ENCODE assay signal across 8 mouse cellular contexts in genomic region chr9:65200606-65201005, GRCm38 (mm10). TPM values are rescaled to one million over a fixed set of nuclear protein-coding genes. Genes with fewer than 3 reads are reported as not detected.
DNase-seq lines count a peak whose midpoint lies in the region; ATAC-seq and TF ChIP-seq lines count a peak whose summit lies in the region.

No protein-coding gene starts in this region.

- H3K4me2 ChIP-seq in liver, embryonic 14.5 days (ENCODE audit: low read depth), result no peak overlapping the region

- no peak overlapping the region for H3K27ac ChIP-seq in heart, embryonic 10.5 days
- H3K27ac ChIP-seq in MEL (ENCODE audit: control insufficient read depth, low read depth, low read length), result no peak overlapping the region
- peak overlapping the region; percentile 85 for H3K27ac ChIP-seq in liver, embryonic 14.5 days

- H3K9ac ChIP-seq in MEL (ENCODE audit: control insufficient read depth, low read depth, low read length, poor library complexity, severe bottlenecking), result no peak overlapping the region
- H3K9ac ChIP-seq in liver, embryonic 14.5 days (replicated peaks), result peak overlapping the region; percentile 53

- no peak overlapping the region for H3K4me3 ChIP-seq in heart, embryonic 10.5 days
- no peak overlapping the region for H3K4me3 ChIP-seq in MEL (ENCODE audit: control insufficient read depth in 1 of 2, insufficient read depth in 1 of 2, low read depth in 2 of 2, low read length in 2 of 2)
- H3K4me3 ChIP-seq in liver, embryonic 14.5 days (ENCODE audit: insufficient read depth in 1 of 2, low read depth in 2 of 2, low read length in 2 of 2), result no peak overlapping the region

- no peak for TF ChIP-seq POLR2A in MEL (IDR thresholded peaks at IDR 0.05; ENCODE audit: control insufficient read depth in 1 of 2, insufficient read depth in 1 of 2, low read depth in 1 of 2, low read length in 2 of 2, poor library complexity in 1 of 2)

- WGBS in heart, embryonic 10.5 days, result 91% methylated on average over 1 of the region's 1 CpGs
- WGBS in liver, embryonic 14.5 days (ENCODE audit: insufficient replicate concordance), result 52% methylated on average over 1 of the region's 1 CpGs

- no peak for TF ChIP-seq RAD21 in MEL (IDR thresholded peaks at IDR 0.05; ENCODE audit: low read depth, low read length)

- H3K4me1 ChIP-seq in heart, embryonic 10.5 days, result peaks cover 12% of the 10 kb centered on the region
- peaks cover 0 to 29% of the 10 kb centered on the region in 2 experiments; a peak in 2 of 4 replicates for H3K4me1 ChIP-seq in MEL (ENCODE audit: control insufficient read depth in 1 of 2, insufficient read depth in 2 of 2, low read length in 2 of 2)
- peaks cover 28 to 44% of the 10 kb centered on the region in 2 experiments for H3K4me1 ChIP-seq in liver, embryonic 14.5 days (replicated peaks; ENCODE audit: control insufficient read depth in 2 of 2, insufficient read depth in 2 of 2, low read length in 1 of 2)

- no peak for TF ChIP-seq EP300 in MEL (IDR thresholded peaks at IDR 0.05; ENCODE audit: low read depth in 1 of 2, low read length in 2 of 2)
- TF ChIP-seq EP300 in liver, embryonic 14.5 days (IDR thresholded peaks at IDR 0.05; ENCODE audit: low read depth), result no peak

- DNase-seq in heart, adult 18-20 months, result peak; percentile 71 to 84
- DNase-seq in heart, embryonic 10.5 days (ENCODE audit: low spot score), result no peak
- DNase-seq in MEL (ENCODE audit: low read depth, low spot score), result peak; percentile 75
- peak; percentile 43 to 65 for DNase-seq in gastrocnemius, adult 8-10 months (ENCODE audit: low spot score in 2 of 2)
- no peak for DNase-seq in liver, embryonic 14.5 days (ENCODE audit: low read depth in 3 of 3, low spot score in 3 of 3)
- no peak for DNase-seq in ovary, postnatal 36 days (ENCODE audit: low spot score)
- no peak for DNase-seq in left cerebral cortex, adult 9 months (ENCODE audit: low spot score in 2 of 2)
- no peak for DNase-seq in kidney, adult 8-10 months

- H3K9me3 ChIP-seq in heart, embryonic 10.5 days, result no peaks in the 10 kb centered on the region
- no peaks in the 10 kb centered on the region for H3K9me3 ChIP-seq in MEL (replicated peaks; ENCODE audit: insufficient read depth, low read length)
- no peaks in the 10 kb centered on the region for H3K9me3 ChIP-seq in liver, embryonic 14.5 days (ENCODE audit: control insufficient read depth, low read length)

- ATAC-seq in liver, embryonic 14.5 days (ENCODE audit: insufficient read depth), result no peak

- H3K36me3 ChIP-seq in heart, embryonic 10.5 days, result no peaks in the 10 kb centered on the region
- peaks cover 0 to 18% of the 10 kb centered on the region in 2 experiments; a peak in 2 of 4 replicates for H3K36me3 ChIP-seq in MEL (ENCODE audit: control insufficient read depth in 1 of 2, insufficient read depth in 2 of 2, low read length in 2 of 2)
- no peaks in the 10 kb centered on the region for H3K36me3 ChIP-seq in liver, embryonic 14.5 days (replicated peaks; ENCODE audit: control insufficient read depth, insufficient read depth, low read depth)

- no peaks in the 10 kb centered on the region for H3K27me3 ChIP-seq in heart, embryonic 10.5 days (ENCODE audit: insufficient read depth, poor library complexity, severe bottlenecking)
- no peaks in the 10 kb centered on the region for H3K27me3 ChIP-seq in MEL (ENCODE audit: control insufficient read depth in 1 of 2, insufficient read depth in 2 of 2, low read length in 2 of 2)
- H3K27me3 ChIP-seq in liver, embryonic 14.5 days (ENCODE audit: control insufficient read depth, insufficient read depth, low read length), result no peaks in the 10 kb centered on the region

- H3K79me2 ChIP-seq in MEL (ENCODE audit: control insufficient read depth, insufficient read depth, low read length, poor library complexity), result peaks cover 1% of the 10 kb centered on the region; the same call in 1 of the 2 replicates

- TF ChIP-seq CTCF in MEL (IDR thresholded peaks at IDR 0.05 in 2 of 3, conservative IDR thresholded peaks at IDR 0.05 in 1 of 3; ENCODE audit: control insufficient read depth in 1 of 3, insufficient read depth in 1 of 3, low read depth in 2 of 3, low read length in 3 of 3, poor library complexity in 1 of 3, severe bottlenecking in 1 of 3), result no peak
- TF ChIP-seq CTCF in liver, embryonic 14.5 days (IDR thresholded peaks at IDR 0.05; ENCODE audit: low read depth), result no peak

TF ChIP-seq in MEL, 35 proteins besides CTCF, POLR2A, EP300 and RAD21:
- TF ChIP-seq ZC3H11A (IDR thresholded peaks at IDR 0.05; ENCODE audit: low read depth, low read length), result no peak
- no peak for TF ChIP-seq BHLHE40 (IDR thresholded peaks at IDR 0.05; ENCODE audit: borderline replicate concordance, low read depth, low read length)
- TF ChIP-seq USF2 (IDR thresholded peaks at IDR 0.05; ENCODE audit: borderline replicate concordance in 1 of 2, insufficient read depth in 1 of 2, low read depth in 1 of 2, low read length in 2 of 2), result no peak
- TF ChIP-seq MXI1 (IDR thresholded peaks at IDR 0.05; ENCODE audit: low read depth, low read length), result no peak
- no peak for TF ChIP-seq ELF1 (IDR thresholded peaks at IDR 0.05; ENCODE audit: low read depth, low read length)
- TF ChIP-seq ZMIZ1 (IDR thresholded peaks at IDR 0.05; ENCODE audit: low read depth, low read length), result no peak
- no peak for TF ChIP-seq RCOR1 (IDR thresholded peaks at IDR 0.05; ENCODE audit: low read depth, low read length)
- TF ChIP-seq KAT2A (conservative IDR thresholded peaks at IDR 0.05; ENCODE audit: low read depth, low read length), result no peak
- no peak for TF ChIP-seq ETS1 (IDR thresholded peaks at IDR 0.05; ENCODE audit: low read depth, low read length)

RNA-seq across cellular contexts. Expression of gene Parp16, which starts 5.5 kb away (rescaled TPM):
- total RNA-seq in heart, adult 18-20 months (2021), result 1 to 10 TPM; 2.3 to 2.9 TPM
- polyA plus RNA-seq in heart, embryonic 10.5 days (2016; fragmentation: Nextera tagmentation; extraction: Ambion mirVana), result 4.8 and 5.8 TPM in 2 replicates
- total RNA-seq in MEL (2012; rRNA removed), result 1.3 and 1.4 TPM in 2 replicates
- 1 to 10 TPM in 1 of 2 experiments, not detected in 1; 5.1 TPM for polyA plus RNA-seq in MEL (2012; ENCODE audit: insufficient read depth in 1 of 2, insufficient read length in 2 of 2, low read depth in 1 of 2, low replicate concordance in 2 of 2, missing spikeins in 1 of 2)
- total RNA-seq in gastrocnemius, adult 8-10 months (2022), result 1 to 10 TPM; 3.3 to 5.2 (median 4.1) TPM
- 4.9 and 5.7 TPM in 2 replicates for polyA plus RNA-seq in liver, embryonic 14.5 days (2012; rRNA removed)
- 7.2 and 9.3 TPM in 2 replicates for polyA plus RNA-seq in liver, embryonic 14.5 days (2014; fragmentation: Nextera tagmentation; extraction: Ambion mirVana)

RNA-seq across cellular contexts. Expression of gene Igdcc3, which starts 59.6 kb away (rescaled TPM):
- under 1 TPM; 0.15 to 0.18 TPM for total RNA-seq in heart, adult 18-20 months (2021)
- polyA plus RNA-seq in heart, embryonic 10.5 days (2016; fragmentation: Nextera tagmentation; extraction: Ambion mirVana), result 26.8 and 65.0 TPM in 2 replicates
- total RNA-seq in MEL (2012; rRNA removed), result not detected in 2 replicates
- not detected for polyA plus RNA-seq in MEL (2012; ENCODE audit: insufficient read depth in 1 of 2, insufficient read length in 2 of 2, low read depth in 1 of 2, low replicate concordance in 2 of 2, missing spikeins in 1 of 2)
- under 1 TPM; 0.10 to 0.17 (median 0.12) TPM for total RNA-seq in gastrocnemius, adult 8-10 months (2022)
- polyA plus RNA-seq in liver, embryonic 14.5 days (2012; rRNA removed), result 0.06 and 0.10 TPM in 2 replicates
- polyA plus RNA-seq in liver, embryonic 14.5 days (2014; fragmentation: Nextera tagmentation; extraction: Ambion mirVana), result 0.06 and 0.13 TPM in 2 replicates

Comparison
In these comparisons a context has a peak if more than half of its experiments do, and no peak if none do; other contexts are left out.
1. DNase-seq: peak in heart, adult 18-20 months (2 of 2), MEL (single experiment) and gastrocnemius, adult 8-10 months (2 of 2); none in heart, embryonic 10.5 days (single experiment), liver, embryonic 14.5 days (0 of 3), ovary, postnatal 36 days (single experiment), left cerebral cortex, adult 9 months (0 of 2) and kidney, adult 8-10 months (0 of 2).